Mouse (Mus musculus): ENCODE data around the gene Coro6.

DNA sequence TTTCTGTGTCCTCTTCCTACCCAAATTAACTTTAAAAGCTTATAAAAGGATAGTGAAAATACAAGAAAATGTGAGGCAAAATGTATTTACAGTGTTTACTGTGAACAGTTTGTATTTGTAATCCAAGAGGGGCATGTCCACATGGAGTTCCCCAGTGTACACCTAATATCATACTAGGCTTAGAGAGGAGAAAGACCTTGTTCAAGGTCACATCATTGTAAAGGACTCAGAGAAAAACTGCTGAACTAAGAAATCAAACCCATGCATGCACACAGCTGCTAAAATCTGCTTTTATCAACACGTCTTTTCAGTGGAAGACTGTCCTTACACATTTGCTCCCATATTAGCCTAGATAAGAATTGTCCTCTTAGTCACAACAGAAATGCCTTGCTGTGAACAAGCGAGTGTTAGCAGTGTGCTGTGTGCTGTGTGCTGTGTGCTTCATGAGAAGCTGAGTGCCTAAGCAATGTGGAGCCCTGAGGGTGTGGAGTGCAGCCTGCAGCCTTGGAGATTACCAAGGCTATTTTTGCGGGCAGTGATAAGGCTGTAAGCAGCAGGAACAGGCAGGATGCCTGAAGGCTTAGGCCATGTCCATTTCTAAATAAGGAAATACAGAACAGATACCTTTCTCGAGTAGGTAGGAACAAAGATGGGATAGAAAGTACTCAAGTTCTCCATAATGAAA, 38.9 kb upstream of the Coro6 start:
- TF ChIP-seq CTCF (IDR thresholded peaks at IDR 0.05; ENCODE audit: insufficient read depth, low read depth, low read length) (no peak), POLR2A (IDR thresholded peaks at IDR 0.05; ENCODE audit: insufficient read depth, low read depth, low read length) (no peak)
